Mouse (Mus musculus) limb, embryonic 11.5 days (tissue): ENCODE results near the gene Cxcl12. TPM values are rescaled to one million over a fixed set of nuclear protein-coding genes. Genes with fewer than 3 reads are reported as not detected.

Experiments used
- ATAC-seq: fragments of 200-750 bp; cut with Nextera tagmentation; 2 replicates; pipeline ENCODE4 v1.8.0; 2017; ENCODE audit warnings: low read depth; ENCODE audit not compliant: insufficient number of reproducible peaks, low FRiP score, low TSS enrichment
- DNase-seq: peaks from one replicate; pipeline ENCODE4 v3.0.0-alpha.2; 2015; ENCODE audit warnings: low spot score
- H3K27ac ChIP-seq: fragments of 300-500 bp; sonication (generic); replicated peaks from 2 replicates; pipeline ENCODE4 v1.5.1; 2014; ENCODE audit warnings: low read depth, mild to moderate bottlenecking, low read length
- H3K27me3 ChIP-seq: fragments of 300-500 bp; sonication (generic); 2 replicates; pipeline ENCODE4 v1.6.1; 2014; ENCODE audit warnings: mild to moderate bottlenecking, low read length, mixed read lengths; ENCODE audit not compliant: control insufficient read depth, insufficient read depth
- H3K36me3 ChIP-seq: fragments of 300-500 bp; sonication (generic); 2 replicates; pipeline ENCODE4 v1.6.1; 2014; ENCODE audit warnings: mild to moderate bottlenecking, low read length, moderate library complexity, mixed read lengths; ENCODE audit not compliant: control insufficient read depth, insufficient read depth
- H3K4me1 ChIP-seq: fragments of 300-500 bp; sonication (generic); 2 replicates; pipeline ENCODE4 v1.6.1; 2014; ENCODE audit warnings: low read length, mixed read lengths; ENCODE audit not compliant: control insufficient read depth, insufficient read depth
- H3K4me2 ChIP-seq: fragments of 300-500 bp; sonication (generic); 2 replicates; pipeline ENCODE4 v1.6.1; 2014; ENCODE audit warnings: low read depth, mild to moderate bottlenecking, moderate library complexity; ENCODE audit not compliant: severe bottlenecking
- H3K4me3 ChIP-seq: fragments of 300-500 bp; sonication (generic); 2 replicates; pipeline ENCODE4 v1.5.1; 2014; ENCODE audit warnings: low read depth, low read length
- H3K9ac ChIP-seq: fragments of 300-500 bp; sonication (generic); 2 replicates; pipeline ENCODE4 v1.6.1; 2014; ENCODE audit warnings: mild to moderate bottlenecking, low read length
- H3K9me3 ChIP-seq: fragments of 300-500 bp; sonication (generic); 2 replicates; pipeline ENCODE4 v1.6.1; 2016; ENCODE audit warnings: low read length; ENCODE audit not compliant: control insufficient read depth
- WGBS: fragments of 180-500 bp; shearing (Covaris S2); extraction: QIAGEN DNeasy Blood & Tissue Kit; methylation state at CpG from one replicate; pipeline ENCODE4 v1.1.7; 2014; 5-methylcytosine and 5-hydroxymethylcytosine counted together
- polyA plus RNA-seq: library from polyadenylated mRNA; unstranded; fragments of >200 nt; fragmentation: Nextera tagmentation; extraction: Ambion mirVana; gene quantifications from 2 replicates; pipeline ENCODE4 v1.2.1, GENCODE M21; 2014

The Cxcl12 gene
- polyA plus RNA-seq, 1 experiment from 2014 or later: 86.0 TPM

DNA sequence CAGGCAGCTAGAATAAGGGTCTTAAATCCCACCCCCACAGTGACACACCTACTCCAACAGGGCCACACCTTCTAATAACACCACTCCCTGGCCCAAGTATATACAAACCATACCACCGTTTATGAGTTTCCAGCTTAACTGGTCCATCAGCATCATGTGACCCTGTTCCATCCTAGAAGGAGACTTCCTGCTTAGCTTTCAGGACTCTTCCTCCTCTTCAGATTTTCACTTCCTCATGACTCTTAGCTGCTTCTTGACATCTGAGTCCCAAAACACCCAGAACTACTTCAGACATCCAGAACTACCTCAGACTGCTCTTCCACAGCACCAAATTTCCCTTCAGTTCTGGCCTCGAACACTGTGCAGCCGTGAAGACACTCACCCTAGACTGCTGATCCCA, 22.1 kb downstream of the Cxcl12 start:
- no peak overlapping the region for H3K9ac ChIP-seq
- 90% methylated on average over 3 of the region's 3 CpGs for WGBS
- no peak for ATAC-seq

DNA sequence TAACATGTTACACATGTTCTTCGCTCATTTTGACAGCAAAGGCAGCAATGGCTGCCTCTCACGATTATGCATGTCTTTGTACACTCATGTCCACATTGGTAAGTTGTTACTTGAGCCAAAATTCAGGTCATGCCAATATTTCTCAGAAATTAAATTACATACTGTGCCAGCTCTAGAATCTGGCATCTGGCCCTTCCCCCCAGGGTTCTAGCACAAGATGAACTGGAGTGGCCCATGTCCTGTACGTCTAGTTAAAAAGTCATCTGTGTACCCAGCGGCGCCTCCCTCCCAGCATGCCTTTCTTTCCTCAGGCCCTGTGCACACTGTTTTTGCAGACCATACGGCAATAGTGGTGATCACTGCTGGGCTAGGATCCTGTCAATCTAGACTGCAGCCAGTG, 23.4 kb downstream of the Cxcl12 start:
- H3K27me3 ChIP-seq: no peaks in the 10 kb centered on the region
- no peaks in the 10 kb centered on the region for H3K36me3 ChIP-seq
- H3K9me3 ChIP-seq: no peaks in the 10 kb centered on the region; the same call in 1 of the 2 replicates
- no peak overlapping the region for H3K9ac ChIP-seq
- H3K27ac ChIP-seq: no peak overlapping the region
- 89% methylated on average over 6 of the region's 6 CpGs for whole genome bisulfite sequencing
- ATAC-seq: no peak
- no peak overlapping the region for H3K4me2 ChIP-seq
- no peak overlapping the region for H3K4me3 ChIP-seq
- H3K4me1 ChIP-seq: no peaks in the 10 kb centered on the region
- no peak for DNase-seq

More for the DNA sequence above, 22.1 kb downstream of the Cxcl12 start:
- no peak for DNase-seq
- Histone ChIP-seq H3K27ac (no peak overlapping the region), H3K4me2 (no peak overlapping the region), H3K9me3 (no peaks in the 10 kb centered on the region; the same call in 1 of the 2 replicates), H3K4me3 (no peak overlapping the region), H3K27me3 (no peaks in the 10 kb centered on the region), H3K36me3 (no peaks in the 10 kb centered on the region), H3K4me1 (no peaks in the 10 kb centered on the region)

DNA sequence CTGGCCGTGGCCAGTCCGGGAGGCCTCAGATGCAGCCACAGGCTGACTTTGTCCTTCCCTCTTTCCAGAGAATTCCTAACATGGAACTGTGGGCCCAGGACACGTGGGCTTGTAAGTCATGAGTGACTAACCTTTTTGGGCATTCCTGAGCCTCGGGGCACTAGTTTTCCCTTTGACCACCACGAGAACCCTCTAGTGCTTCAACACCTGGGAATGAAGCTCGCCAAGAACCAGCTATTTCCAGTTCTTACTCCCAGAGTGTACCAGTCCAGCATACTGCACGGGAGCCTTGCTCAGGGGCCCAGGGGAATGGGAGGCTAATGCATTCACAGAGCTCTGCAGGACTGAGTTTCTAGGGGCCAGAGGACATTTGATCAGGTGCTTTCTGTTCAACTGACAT, 24.3 kb downstream of the Cxcl12 start:
- H3K9ac ChIP-seq: no peak overlapping the region
- no peaks in the 10 kb centered on the region for H3K36me3 ChIP-seq
- WGBS: 80% methylated on average over 7 of the region's 7 CpGs
- no peaks in the 10 kb centered on the region; the same call in 1 of the 2 replicates for H3K9me3 ChIP-seq
- ATAC-seq (no peak), DNase-seq (no peak)
- H3K4me2 ChIP-seq: no peak overlapping the region
- no peaks in the 10 kb centered on the region for H3K4me1 ChIP-seq
- no peaks in the 10 kb centered on the region for H3K27me3 ChIP-seq
- no peak overlapping the region for H3K27ac ChIP-seq
- no peak overlapping the region for H3K4me3 ChIP-seq

DNA sequence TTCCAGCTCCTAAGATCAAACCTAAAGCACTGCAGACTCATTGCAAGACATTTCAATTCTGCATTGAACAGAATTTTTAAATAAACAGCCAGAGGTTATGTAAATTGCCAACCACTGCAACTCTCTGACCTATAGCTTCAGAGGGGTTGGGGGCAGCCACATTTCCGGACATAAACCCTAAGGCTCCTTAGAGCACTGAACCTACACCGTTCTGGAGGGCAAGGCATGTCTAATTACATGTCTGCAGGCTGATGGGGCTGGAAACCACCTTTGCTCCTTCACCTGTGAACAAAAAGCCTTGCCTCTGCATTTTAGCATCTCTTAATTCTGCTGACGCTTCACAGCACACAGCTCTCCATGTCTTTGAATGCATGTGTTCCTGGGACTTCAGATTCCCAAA, 26.9 kb downstream of the Cxcl12 start:
- 82% methylated on average over 3 of the region's 3 CpGs for WGBS
- no peak overlapping the region for H3K9ac ChIP-seq
- H3K36me3 ChIP-seq: no peaks in the 10 kb centered on the region
- no peak overlapping the region for H3K27ac ChIP-seq
- H3K9me3 ChIP-seq: no peaks in the 10 kb centered on the region; the same call in 1 of the 2 replicates
- no peak overlapping the region for H3K4me2 ChIP-seq
- H3K27me3 ChIP-seq: no peaks in the 10 kb centered on the region
- no peak overlapping the region for H3K4me3 ChIP-seq
- DNase-seq: no peak
- no peak for ATAC-seq
- H3K4me1 ChIP-seq: no peaks in the 10 kb centered on the region

DNA sequence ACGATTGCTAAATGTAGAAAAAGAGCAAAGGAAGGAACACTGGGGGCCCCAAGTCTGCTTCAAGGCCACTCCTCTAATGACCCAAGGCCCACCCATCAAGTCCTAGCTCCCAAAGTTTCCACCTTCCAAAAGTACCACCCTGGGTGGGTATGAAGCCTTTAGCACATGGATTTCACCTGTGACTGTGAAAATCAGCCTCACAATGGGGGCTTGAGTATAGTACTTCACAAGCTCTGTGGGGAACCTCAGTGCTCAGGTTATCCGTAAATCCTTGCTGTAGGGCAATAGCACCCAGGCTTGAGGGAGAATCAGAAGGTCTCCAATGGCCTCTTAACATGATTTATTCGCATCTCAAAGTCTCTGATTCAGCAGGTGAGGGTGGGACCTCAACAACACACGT, 30.5 kb downstream of the Cxcl12 start:
- Histone ChIP-seq H3K36me3 (no peaks in the 10 kb centered on the region), H3K4me1 (no peaks in the 10 kb centered on the region), H3K4me2 (no peak overlapping the region), H3K9ac (no peak overlapping the region), H3K27ac (no peak overlapping the region), H3K27me3 (no peaks in the 10 kb centered on the region), H3K9me3 (no peaks in the 10 kb centered on the region; the same call in 1 of the 2 replicates), H3K4me3 (no peak overlapping the region)
- 61% methylated on average over 4 of the region's 4 CpGs for WGBS
- ATAC-seq: no peak
- DNase-seq: no peak

DNA sequence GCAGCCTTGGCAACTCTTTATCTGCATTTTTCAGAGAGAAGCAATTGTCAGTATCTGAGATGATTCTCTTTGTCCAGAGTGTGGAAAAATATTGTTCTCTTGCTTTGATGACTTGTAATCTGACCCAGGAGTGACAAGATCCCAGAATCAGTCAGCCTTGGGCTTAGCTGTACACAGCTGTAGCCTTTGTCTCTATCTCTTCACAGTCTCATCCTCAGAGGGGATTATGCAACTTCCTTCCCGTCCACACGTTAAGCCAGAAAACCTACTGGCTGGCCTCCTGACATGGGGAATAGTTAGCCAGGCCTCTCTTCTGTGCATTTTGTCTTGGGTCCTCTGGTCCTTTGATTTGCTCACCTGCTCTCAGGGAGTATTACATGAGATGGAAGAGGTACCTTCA, 31.4 kb downstream of the Cxcl12 start:
- Histone ChIP-seq H3K27ac (no peak overlapping the region), H3K4me2 (no peak overlapping the region), H3K9ac (no peak overlapping the region), H3K4me3 (no peak overlapping the region), H3K27me3 (no peaks in the 10 kb centered on the region), H3K4me1 (no peaks in the 10 kb centered on the region), H3K9me3 (no peaks in the 10 kb centered on the region; the same call in 1 of the 2 replicates), H3K36me3 (no peaks in the 10 kb centered on the region)
- ATAC-seq: no peak
- WGBS: 54% methylated on average over 2 of the region's 2 CpGs
- DNase-seq: no peak

DNA sequence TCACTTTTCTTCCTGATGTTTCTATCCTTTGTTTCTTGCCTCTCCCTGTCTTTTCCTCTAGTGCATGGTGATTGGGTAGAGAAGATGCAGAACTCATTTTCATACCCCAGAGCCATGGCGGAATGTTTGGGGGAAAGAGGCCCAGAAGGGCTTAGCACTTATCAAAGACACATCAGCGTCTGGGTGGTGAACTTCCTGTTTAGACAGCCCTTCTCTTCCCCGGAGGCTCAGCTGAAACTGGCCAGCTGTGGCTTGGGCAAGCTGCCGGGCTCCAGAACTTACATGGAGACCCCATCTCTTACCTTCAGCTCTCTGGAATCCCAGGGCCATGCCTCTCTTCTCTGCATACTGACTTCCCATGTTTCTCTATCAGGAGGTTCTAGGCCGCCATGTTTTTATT, 32.6 kb downstream of the Cxcl12 start:
- DNase-seq: no peak
- no peak overlapping the region for H3K4me3 ChIP-seq

DNA sequence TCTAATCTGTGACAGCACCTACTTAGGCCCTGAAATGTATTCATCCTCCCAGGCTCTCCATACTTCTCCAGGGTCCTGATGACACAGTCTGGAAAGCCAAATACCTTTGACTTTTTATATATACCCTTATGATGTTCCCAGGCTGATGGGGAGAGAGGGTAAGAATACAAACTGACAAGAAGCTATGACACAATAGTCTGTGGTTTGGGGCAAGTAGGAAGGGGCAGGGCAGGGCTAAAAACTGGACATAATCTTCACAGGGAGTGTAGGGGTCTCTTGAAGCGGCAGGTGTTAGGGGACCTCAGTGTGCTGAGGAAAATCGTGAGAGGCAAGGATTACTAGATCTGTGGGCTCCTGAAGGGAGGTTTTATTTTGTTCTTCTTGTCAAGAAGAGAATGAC, 33.1 kb downstream of the Cxcl12 start:
- H3K27ac ChIP-seq: no peak overlapping the region
- no peaks in the 10 kb centered on the region for H3K36me3 ChIP-seq
- H3K9me3 ChIP-seq: no peaks in the 10 kb centered on the region
- 93% methylated on average over 2 of the region's 2 CpGs for WGBS
- no peaks in the 10 kb centered on the region for H3K27me3 ChIP-seq
- no peaks in the 10 kb centered on the region for H3K4me1 ChIP-seq
- ATAC-seq: no peak
- no peak overlapping the region for H3K4me2 ChIP-seq
- no peak overlapping the region for H3K9ac ChIP-seq
- DNase-seq: no peak
- no peak overlapping the region for H3K4me3 ChIP-seq

More for the DNA sequence above, 32.6 kb downstream of the Cxcl12 start:
- Histone ChIP-seq H3K36me3 (no peaks in the 10 kb centered on the region), H3K9me3 (no peaks in the 10 kb centered on the region), H3K4me1 (no peaks in the 10 kb centered on the region), H3K27ac (no peak overlapping the region), H3K27me3 (no peaks in the 10 kb centered on the region), H3K9ac (no peak overlapping the region), H3K4me2 (no peak overlapping the region)
- 77% methylated on average over 5 of the region's 5 CpGs for WGBS
- ATAC-seq: no peak

DNA sequence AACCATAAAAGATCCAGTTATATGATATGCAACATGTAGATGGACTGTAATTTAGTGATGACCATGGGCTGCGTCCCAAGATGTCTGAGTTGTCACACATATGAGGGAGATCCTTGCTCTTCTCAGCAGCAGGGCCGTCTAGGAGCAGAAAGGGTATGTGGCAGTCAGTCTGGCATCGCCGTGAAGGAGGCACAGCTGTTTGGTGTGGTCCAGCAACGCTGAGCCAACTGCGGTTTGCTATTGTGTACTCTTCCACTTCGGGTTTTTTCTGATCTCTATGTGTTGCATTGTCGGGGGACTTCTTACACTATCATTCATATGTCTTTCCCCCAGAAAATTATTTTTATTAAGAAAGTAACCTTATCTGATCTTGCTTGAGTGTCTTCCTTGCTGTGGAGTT, 33.5 kb downstream of the Cxcl12 start:
- 91% methylated on average over 8 of the region's 8 CpGs for WGBS

More for the DNA sequence above, 33.5 kb downstream of the Cxcl12 start:
- Histone ChIP-seq H3K4me1 (no peaks in the 10 kb centered on the region), H3K9ac (no peak overlapping the region), H3K27me3 (no peaks in the 10 kb centered on the region), H3K36me3 (no peaks in the 10 kb centered on the region), H3K9me3 (no peaks in the 10 kb centered on the region), H3K4me2 (no peak overlapping the region), H3K4me3 (no peak overlapping the region), H3K27ac (no peak overlapping the region)
- ATAC-seq (no peak), DNase-seq (no peak)
